Mouse (Mus musculus): Measurements from ENCODE around the gene Pcsk2. TPM values are rescaled to one million over a fixed set of nuclear protein-coding genes. Genes with fewer than 3 reads are reported as not detected.

Pcsk2 gene
- polyA plus RNA-seq, 1 experiment = 0.08 TPM

DNA sequence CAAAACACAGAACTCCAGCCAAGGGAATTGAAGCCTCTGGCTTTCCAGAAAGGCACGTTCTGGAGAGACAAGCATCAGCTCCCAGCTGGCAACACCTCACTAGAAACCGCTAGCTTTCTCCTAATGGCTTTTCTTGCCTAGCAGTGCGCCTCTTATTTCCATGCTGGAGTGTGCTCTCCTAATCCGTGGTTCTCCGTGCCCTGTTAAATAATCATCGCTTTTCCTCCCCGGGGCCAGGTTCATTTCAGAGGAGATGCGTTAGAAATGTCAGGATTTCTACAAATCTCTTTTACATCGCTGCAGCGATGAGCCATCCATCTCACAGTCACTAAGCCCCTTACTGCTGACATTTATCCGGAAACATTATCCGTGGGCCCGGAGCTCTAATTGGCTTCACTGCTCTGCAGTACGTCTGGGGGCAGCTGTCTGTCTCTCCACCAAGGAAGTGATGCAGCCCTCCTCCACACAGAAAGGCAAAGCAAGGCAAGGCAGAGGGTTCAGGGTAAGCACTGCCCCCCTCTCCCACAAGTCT, 150.1 kb downstream of the Pcsk2 start:
- Histone ChIP-seq H3K4me1 (replicated peaks; ENCODE audit: control insufficient read depth, insufficient read depth, low read length) (no peaks in the 10 kb centered on the region), H3K27me3 (ENCODE audit: control insufficient read depth, insufficient read depth, low read length) (no peaks in the 10 kb centered on the region), H3K27ac (ENCODE audit: control insufficient read depth, insufficient read depth, low read length) (no peak overlapping the region), H3K36me3 (ENCODE audit: control insufficient read depth, insufficient read depth, low read length) (no peaks in the 10 kb centered on the region), H3K4me3 (ENCODE audit: control insufficient read depth, insufficient read depth, low read length) (no peak overlapping the region)
- TF ChIP-seq CTCF (IDR thresholded peaks at IDR 0.05; ENCODE audit: borderline replicate concordance, control insufficient read depth, extremely low read depth, insufficient read depth, low read length, poor library complexity) = no peak
- TF ChIP-seq POLR2A (IDR thresholded peaks at IDR 0.05; ENCODE audit: control insufficient read depth, extremely low read depth, insufficient read depth, low read length, poor library complexity) = no peak
- DNase-seq = no peak
- WGBS = 84% methylated on average over 14 of the region's 14 CpGs

DNA sequence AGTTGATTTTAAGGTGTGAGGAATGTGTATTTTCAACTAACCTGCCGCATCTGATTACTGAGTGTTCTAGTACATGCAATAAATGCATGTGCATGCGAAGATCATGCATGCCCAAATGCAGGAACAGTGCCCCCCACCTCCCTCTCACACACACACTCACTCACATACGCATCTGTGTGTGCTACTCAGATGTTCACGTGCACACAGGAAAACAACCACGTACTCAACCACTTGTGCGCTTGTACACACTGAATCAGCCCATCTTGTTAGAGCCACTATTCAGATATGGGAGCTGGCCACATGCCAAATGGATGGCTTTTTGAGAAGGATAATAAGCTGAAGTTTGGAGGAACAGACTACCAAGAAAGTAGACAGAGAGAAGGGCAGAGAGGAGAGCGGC, 150.7 kb downstream of the Pcsk2 start:
- no peaks in the 10 kb centered on the region for H3K36me3 ChIP-seq (ENCODE audit: control insufficient read depth, insufficient read depth, low read length)
- DNase-seq = no peak
- no peak overlapping the region for H3K27ac ChIP-seq (ENCODE audit: control insufficient read depth, insufficient read depth, low read length)
- 94% methylated on average over 7 of the region's 7 CpGs for WGBS
- TF ChIP-seq POLR2A (IDR thresholded peaks at IDR 0.05; ENCODE audit: control insufficient read depth, extremely low read depth, insufficient read depth, low read length, poor library complexity) (no peak), CTCF (IDR thresholded peaks at IDR 0.05; ENCODE audit: borderline replicate concordance, control insufficient read depth, extremely low read depth, insufficient read depth, low read length, poor library complexity) (no peak)
- no peaks in the 10 kb centered on the region for H3K4me1 ChIP-seq (replicated peaks; ENCODE audit: control insufficient read depth, insufficient read depth, low read length)
- no peaks in the 10 kb centered on the region for H3K27me3 ChIP-seq (ENCODE audit: control insufficient read depth, insufficient read depth, low read length)
- no peak overlapping the region for H3K4me3 ChIP-seq (ENCODE audit: control insufficient read depth, insufficient read depth, low read length)

DNA sequence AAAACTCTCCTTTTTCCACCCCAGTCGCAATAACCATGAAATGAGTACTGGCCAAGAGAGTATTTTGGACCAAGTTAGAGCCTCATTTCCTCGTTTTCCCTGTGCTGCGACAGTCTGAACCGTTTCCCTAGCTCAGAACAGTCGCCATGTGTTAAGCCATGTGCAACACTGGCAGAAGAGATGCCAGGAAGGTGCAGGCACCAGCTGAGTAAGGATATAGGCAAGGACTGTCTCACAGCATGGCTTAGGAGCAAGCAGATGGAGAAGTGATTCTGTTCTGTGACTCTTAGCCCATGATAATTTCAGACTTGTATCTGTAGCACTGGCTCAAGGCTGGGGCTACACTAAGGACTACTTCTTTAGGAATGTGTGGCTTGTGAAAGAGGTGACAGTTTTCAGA, 155.2 kb downstream of the Pcsk2 start:
- DNase-seq = no peak
- Histone ChIP-seq H3K36me3 (ENCODE audit: control insufficient read depth, insufficient read depth, low read length) (no peaks in the 10 kb centered on the region), H3K27me3 (ENCODE audit: control insufficient read depth, insufficient read depth, low read length) (no peaks in the 10 kb centered on the region), H3K4me1 (replicated peaks; ENCODE audit: control insufficient read depth, insufficient read depth, low read length) (no peaks in the 10 kb centered on the region), H3K4me3 (ENCODE audit: control insufficient read depth, insufficient read depth, low read length) (no peak overlapping the region), H3K27ac (ENCODE audit: control insufficient read depth, insufficient read depth, low read length) (no peak overlapping the region)
- WGBS = 87% methylated on average over 5 of the region's 5 CpGs
- TF ChIP-seq POLR2A (IDR thresholded peaks at IDR 0.05; ENCODE audit: control insufficient read depth, extremely low read depth, insufficient read depth, low read length, poor library complexity) (no peak), CTCF (IDR thresholded peaks at IDR 0.05; ENCODE audit: borderline replicate concordance, control insufficient read depth, extremely low read depth, insufficient read depth, low read length, poor library complexity) (no peak)

DNA sequence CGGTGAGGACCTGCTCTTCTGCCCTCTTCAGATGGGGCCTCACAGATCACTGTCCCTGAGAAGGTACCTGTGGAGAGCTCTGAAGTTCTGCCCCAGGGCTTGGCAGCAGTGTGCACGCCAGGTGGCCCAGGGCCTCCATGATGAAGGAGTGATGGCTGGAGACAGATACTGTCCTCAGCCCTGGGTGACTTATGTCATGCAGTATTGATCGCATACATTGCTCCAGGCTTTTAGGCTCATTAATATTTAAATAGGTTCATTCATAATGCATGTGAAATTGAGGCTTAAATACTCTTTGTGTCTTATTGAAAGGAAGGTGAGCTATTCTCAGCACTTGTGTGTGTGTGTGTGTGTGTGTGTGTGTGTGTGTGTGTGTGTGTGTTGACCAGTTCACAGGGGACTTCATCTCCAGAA, 157.0 kb downstream of the Pcsk2 start:
- H3K36me3 ChIP-seq (ENCODE audit: control insufficient read depth, insufficient read depth, low read length) = no peaks in the 10 kb centered on the region
- 90% methylated on average over 3 of the region's 3 CpGs for WGBS
- TF ChIP-seq POLR2A (IDR thresholded peaks at IDR 0.05; ENCODE audit: control insufficient read depth, extremely low read depth, insufficient read depth, low read length, poor library complexity) = no peak
- no peak overlapping the region for H3K4me3 ChIP-seq (ENCODE audit: control insufficient read depth, insufficient read depth, low read length)
- no peaks in the 10 kb centered on the region for H3K4me1 ChIP-seq (replicated peaks; ENCODE audit: control insufficient read depth, insufficient read depth, low read length)
- no peak overlapping the region for H3K27ac ChIP-seq (ENCODE audit: control insufficient read depth, insufficient read depth, low read length)
- DNase-seq = no peak
- no peaks in the 10 kb centered on the region for H3K27me3 ChIP-seq (ENCODE audit: control insufficient read depth, insufficient read depth, low read length)

DNA sequence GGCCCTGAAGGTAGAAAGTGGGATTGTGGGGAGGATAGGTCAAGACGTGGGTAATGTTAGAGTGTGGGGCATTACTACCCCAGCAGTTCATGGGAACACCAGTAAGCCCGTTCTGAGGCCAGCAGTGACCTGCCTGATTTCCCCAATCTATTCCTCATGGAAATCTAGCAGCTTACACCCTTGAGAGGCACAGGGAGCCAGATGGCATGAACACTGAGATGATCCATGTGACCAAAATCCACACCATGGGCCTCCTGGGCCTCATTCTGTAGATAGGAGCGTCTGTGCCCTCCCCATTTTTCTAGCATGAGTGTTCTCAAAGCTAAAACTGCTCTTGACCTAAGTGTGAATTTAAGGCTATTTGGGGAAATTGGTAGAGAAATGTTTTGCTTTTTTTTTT, 162.2 kb downstream of the Pcsk2 start:
- no peaks in the 10 kb centered on the region for H3K36me3 ChIP-seq (ENCODE audit: control insufficient read depth, insufficient read depth, low read length)
- H3K27ac ChIP-seq (ENCODE audit: control insufficient read depth, insufficient read depth, low read length) = no peak overlapping the region
- no peak for DNase-seq
- 84% methylated on average over 3 of the region's 3 CpGs for WGBS
- no peak overlapping the region for H3K4me3 ChIP-seq (ENCODE audit: control insufficient read depth, insufficient read depth, low read length)
- TF ChIP-seq CTCF (IDR thresholded peaks at IDR 0.05; ENCODE audit: borderline replicate concordance, control insufficient read depth, extremely low read depth, insufficient read depth, low read length, poor library complexity) (no peak), POLR2A (IDR thresholded peaks at IDR 0.05; ENCODE audit: control insufficient read depth, extremely low read depth, insufficient read depth, low read length, poor library complexity) (no peak)
- no peaks in the 10 kb centered on the region for H3K27me3 ChIP-seq (ENCODE audit: control insufficient read depth, insufficient read depth, low read length)
- H3K4me1 ChIP-seq (replicated peaks; ENCODE audit: control insufficient read depth, insufficient read depth, low read length) = no peaks in the 10 kb centered on the region

DNA sequence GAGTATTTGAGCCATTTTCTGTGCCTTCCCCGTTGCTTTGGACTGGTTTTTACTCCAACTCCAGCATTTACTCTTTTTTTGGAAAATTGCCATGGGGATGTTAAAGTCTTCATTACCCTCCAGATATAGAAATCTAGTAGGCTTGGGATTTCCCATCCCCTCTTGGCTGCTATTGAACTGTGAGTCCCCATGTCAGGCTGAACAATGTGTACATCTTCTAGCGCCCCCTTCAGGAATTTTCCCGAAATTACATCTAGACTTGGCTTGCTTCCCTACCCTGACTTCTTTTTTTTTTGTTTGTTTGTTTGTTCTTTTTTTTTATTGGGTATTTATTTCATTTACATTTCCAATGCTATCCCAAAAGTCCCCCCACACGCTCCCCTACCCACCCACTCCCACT, 163.3 kb downstream of the Pcsk2 start:
- no peaks in the 10 kb centered on the region for H3K36me3 ChIP-seq (ENCODE audit: control insufficient read depth, insufficient read depth, low read length)
- no peak overlapping the region for H3K4me3 ChIP-seq (ENCODE audit: control insufficient read depth, insufficient read depth, low read length)
- WGBS = 26% methylated on average over 4 of the region's 4 CpGs
- H3K27me3 ChIP-seq (ENCODE audit: control insufficient read depth, insufficient read depth, low read length) = no peaks in the 10 kb centered on the region
- no peak for DNase-seq
- H3K27ac ChIP-seq (ENCODE audit: control insufficient read depth, insufficient read depth, low read length) = no peak overlapping the region
- TF ChIP-seq CTCF (IDR thresholded peaks at IDR 0.05; ENCODE audit: borderline replicate concordance, control insufficient read depth, extremely low read depth, insufficient read depth, low read length, poor library complexity) (no peak), POLR2A (IDR thresholded peaks at IDR 0.05; ENCODE audit: control insufficient read depth, extremely low read depth, insufficient read depth, low read length, poor library complexity) (no peak)
- no peaks in the 10 kb centered on the region for H3K4me1 ChIP-seq (replicated peaks; ENCODE audit: control insufficient read depth, insufficient read depth, low read length)

DNA sequence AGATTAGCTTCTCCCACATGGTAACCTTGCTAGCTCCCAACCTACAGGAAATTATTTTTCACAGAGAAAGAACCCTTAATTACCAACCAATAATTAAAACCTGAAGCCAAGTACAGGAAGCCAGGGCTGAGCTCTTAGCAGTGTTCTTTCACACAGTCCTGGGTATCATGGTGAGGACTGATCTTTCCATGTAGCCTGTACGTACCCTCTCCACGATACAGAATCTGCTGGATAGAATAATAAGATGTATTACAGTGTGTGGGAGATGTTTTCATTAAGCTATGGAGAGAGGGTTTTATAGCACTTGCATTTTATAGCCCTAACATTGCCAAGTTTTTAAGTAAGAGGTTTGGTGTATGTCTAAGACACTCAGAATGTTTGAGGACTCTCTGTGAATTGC, 164.0 kb downstream of the Pcsk2 start:
- Histone ChIP-seq H3K27ac (ENCODE audit: control insufficient read depth, insufficient read depth, low read length) (no peak overlapping the region), H3K27me3 (ENCODE audit: control insufficient read depth, insufficient read depth, low read length) (no peaks in the 10 kb centered on the region), H3K4me3 (ENCODE audit: control insufficient read depth, insufficient read depth, low read length) (no peak overlapping the region), H3K4me1 (replicated peaks; ENCODE audit: control insufficient read depth, insufficient read depth, low read length) (no peaks in the 10 kb centered on the region), H3K36me3 (ENCODE audit: control insufficient read depth, insufficient read depth, low read length) (no peaks in the 10 kb centered on the region)
- TF ChIP-seq CTCF (IDR thresholded peaks at IDR 0.05; ENCODE audit: borderline replicate concordance, control insufficient read depth, extremely low read depth, insufficient read depth, low read length, poor library complexity) (no peak), POLR2A (IDR thresholded peaks at IDR 0.05; ENCODE audit: control insufficient read depth, extremely low read depth, insufficient read depth, low read length, poor library complexity) (no peak)
- DNase-seq = no peak
- 81% methylated on average over 2 of the region's 2 CpGs for WGBS
